Mouse (Mus musculus): ENCODE measurements around the gene Rab5b. TPM values are rescaled to one million over a fixed set of nuclear protein-coding genes. Genes with fewer than 3 reads are reported as not detected.
A peak's percentile ranks its signal among the peaks of the same experiment; 100 is the strongest.
"Not testable (repeated sequence)": the region's sequence is repeated elsewhere in the genome, so short reads cannot be mapped to it uniquely, and the experiment has no call there.

Gene Rab5b
- total and polyA plus RNA-seq, 3 experiments = 68.9 to 80.0 (median 72.8) TPM

DNA sequence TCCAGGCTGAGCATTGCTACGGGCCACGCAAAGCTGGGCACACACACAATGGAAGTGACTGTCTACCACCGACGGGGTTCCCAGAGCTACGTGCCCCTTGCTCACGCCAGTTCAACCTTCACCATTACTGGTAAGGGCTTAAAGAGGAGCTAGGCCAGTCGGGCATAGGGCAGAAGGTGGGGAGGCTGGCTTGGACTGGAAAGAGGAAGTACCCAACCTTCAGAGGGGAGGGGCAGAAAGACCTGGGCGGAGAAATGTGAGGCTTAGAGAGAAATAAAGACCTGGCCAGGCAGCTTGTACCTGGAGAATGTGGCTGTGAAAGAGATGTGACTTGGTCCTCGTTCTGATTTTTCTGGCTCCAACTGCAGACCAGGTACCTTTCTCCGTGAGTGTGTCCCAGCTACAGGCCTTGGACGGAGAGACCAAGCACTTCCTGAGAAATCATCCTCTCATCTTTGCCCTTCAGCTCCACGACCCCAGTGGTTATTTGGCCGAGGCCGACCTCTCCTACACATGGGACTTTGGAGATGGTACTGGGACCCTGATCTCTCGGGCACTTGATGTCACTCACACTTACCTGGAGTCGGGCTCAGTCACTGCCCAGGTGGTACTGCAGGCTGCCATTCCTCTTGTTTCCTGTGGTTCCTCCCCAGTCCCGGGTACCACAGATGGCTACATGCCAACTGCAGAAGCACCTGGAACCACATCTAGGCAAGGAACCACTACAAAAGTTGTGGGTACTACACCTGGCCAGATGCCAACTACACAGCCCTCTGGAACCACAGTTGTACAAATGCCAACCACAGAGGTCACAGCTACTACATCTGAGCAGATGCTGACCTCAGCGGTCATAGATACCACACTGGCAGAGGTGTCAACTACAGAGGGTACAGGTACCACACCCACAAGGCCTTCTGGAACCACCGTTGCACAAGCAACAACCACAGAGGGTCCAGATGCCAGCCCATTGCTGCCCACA is 19.8 kb upstream of the Rab5b start:
- intact Hi-C loops (cut with DNase I) = no loop called here
- no peaks in the 10 kb centered on the region for H3K4me1 ChIP-seq (ENCODE audit: control insufficient read depth, insufficient read depth, low read length)
- peak in 1 of 2 experiments; percentile 13 for DNase-seq
- WGBS = 80% methylated on average over 19 of the region's 19 CpGs
- no peak overlapping the region for H3K9ac ChIP-seq (ENCODE audit: low read depth, low read length)
- no peaks in the 10 kb centered on the region for H3K36me3 ChIP-seq (ENCODE audit: control insufficient read depth, insufficient read depth, low read length)
- no peaks in the 10 kb centered on the region for H3K27me3 ChIP-seq (ENCODE audit: control insufficient read depth, insufficient read depth, low read length)
- no peaks in the 10 kb centered on the region for H3K79me2 ChIP-seq (replicated peaks; ENCODE audit: control insufficient read depth, insufficient read depth, low read length)
- no peak overlapping the region for H3K4me3 ChIP-seq
- no peak overlapping the region for H3K27ac ChIP-seq
- TF ChIP-seq CTCF (IDR thresholded peaks at IDR 0.05) = no peak
- no peak for TF ChIP-seq EP300 (IDR thresholded peaks at IDR 0.05; ENCODE audit: insufficient read depth, low read depth, low read length)
- no peak for TF ChIP-seq POLR2A (IDR thresholded peaks at IDR 0.05; ENCODE audit: insufficient read depth, low read depth, low read length)

DNA sequence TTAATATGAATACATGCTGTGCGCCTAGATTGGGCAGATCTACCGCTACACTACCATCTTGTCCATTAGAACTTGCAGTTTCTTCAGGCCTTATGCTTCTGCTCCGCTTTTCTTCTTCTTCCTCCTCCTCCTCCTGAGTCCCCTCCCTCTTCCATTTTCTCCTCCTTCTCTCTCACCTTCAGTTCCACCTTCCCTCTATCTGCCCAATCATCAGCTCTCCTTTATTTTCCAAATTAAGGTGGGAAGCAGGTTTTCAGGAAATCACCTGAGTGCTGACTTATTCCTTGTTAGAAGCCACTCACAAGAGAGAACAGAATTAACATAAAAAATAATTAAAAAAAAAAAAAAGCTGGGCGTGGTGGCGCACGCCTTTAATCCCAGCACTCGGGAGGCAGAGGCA is 15.3 kb upstream of the Rab5b start:
- H3K9ac ChIP-seq (ENCODE audit: low read depth, low read length); H3K79me2 ChIP-seq (replicated peaks; ENCODE audit: control insufficient read depth, insufficient read depth, low read length); H3K36me3 ChIP-seq (ENCODE audit: control insufficient read depth, insufficient read depth, low read length); H3K27ac ChIP-seq; H3K4me1 ChIP-seq (ENCODE audit: control insufficient read depth, insufficient read depth, low read length); H3K4me3 ChIP-seq; DNase-seq; H3K27me3 ChIP-seq (ENCODE audit: control insufficient read depth, insufficient read depth, low read length); intact Hi-C loops (cut with DNase I): not testable (repeated sequence)
- WGBS = 93% methylated on average over 7 of the region's 7 CpGs

DNA sequence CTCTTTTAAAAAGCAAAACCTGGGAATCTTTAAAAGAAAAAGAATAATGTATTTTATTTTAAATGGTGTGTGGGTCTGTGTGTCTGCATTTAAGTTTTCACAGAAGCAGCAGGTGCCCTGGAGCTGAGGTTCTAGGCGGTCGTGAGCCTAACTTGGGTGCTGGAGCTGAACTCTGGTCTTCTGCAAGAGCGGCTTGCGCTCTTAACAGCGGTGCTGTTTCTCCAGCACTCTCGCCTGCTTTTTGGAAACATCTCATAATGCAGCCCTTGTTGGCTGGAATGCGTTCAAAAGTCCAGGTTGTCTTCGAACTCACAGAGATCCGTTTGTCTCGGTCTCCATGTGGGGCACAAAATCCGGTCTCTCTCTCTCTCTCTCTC is 9.2 kb upstream of the Rab5b start:
- 8% methylated on average over 11 of the region's 11 CpGs for WGBS
- Histone ChIP-seq H3K79me2 (replicated peaks; ENCODE audit: control insufficient read depth, insufficient read depth, low read length) (no peaks in the 10 kb centered on the region), H3K4me3 (peak overlapping the region; percentile 54), H3K27me3 (ENCODE audit: control insufficient read depth, insufficient read depth, low read length) (no peaks in the 10 kb centered on the region), H3K36me3 (ENCODE audit: control insufficient read depth, insufficient read depth, low read length) (no peaks in the 10 kb centered on the region), H3K27ac (peak overlapping the region; percentile 85), H3K9ac (ENCODE audit: low read depth, low read length) (peak overlapping the region; percentile 60), H3K4me1 (ENCODE audit: control insufficient read depth, insufficient read depth, low read length) (peaks cover 3% of the 10 kb centered on the region)
- intact Hi-C loops (cut with DNase I) = no loop called here
- DNase-seq = peak in 1 of 2 experiments; percentile 39
- TF ChIP-seq POLR2A (IDR thresholded peaks at IDR 0.05; ENCODE audit: insufficient read depth, low read depth, low read length) (no peak), CTCF (IDR thresholded peaks at IDR 0.05) (no peak), EP300 (IDR thresholded peaks at IDR 0.05; ENCODE audit: insufficient read depth, low read depth, low read length) (no peak)

DNA sequence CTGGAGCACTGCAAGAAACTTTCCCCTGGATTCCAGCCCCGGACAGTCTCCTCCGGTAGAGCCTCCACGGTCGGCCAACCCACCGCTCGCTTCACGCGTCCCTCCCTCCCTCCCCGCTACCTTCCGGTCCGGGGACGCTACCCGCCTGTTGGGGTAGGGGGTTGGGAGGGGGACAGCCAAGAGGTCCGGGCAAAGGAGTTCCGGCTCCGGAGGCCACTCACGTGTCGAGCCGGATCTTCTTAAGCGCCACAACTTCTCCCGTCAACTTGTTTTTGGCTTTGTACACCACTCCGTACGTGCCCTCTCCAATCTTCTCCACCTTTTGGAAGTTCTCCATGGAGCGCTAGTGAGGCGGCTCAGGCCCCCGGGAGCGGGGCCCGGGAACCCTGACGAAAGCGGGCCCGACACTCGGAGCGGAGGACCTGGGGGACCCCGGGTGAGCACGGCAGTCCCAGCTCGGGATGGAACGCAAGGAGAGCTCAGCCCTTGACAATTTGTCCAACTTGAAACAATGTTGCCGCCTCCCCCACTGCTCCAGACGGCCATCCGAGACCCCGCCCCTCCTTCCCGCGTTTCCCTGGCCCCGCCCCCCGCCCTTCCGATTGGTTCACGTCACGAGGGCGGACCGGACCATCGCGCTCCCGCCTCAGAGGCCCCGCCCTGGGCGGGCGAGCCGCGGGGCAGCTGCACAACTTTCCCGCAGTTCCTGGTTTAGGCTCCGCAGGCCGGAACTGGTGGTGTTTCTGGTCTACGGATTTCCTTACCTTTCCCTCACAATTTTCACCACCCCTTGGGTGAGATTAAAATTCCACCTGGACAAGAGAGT is 8.6 kb upstream of the Rab5b start, which contains the start of gene Cdk2:
TSS of gene Cdk2 (minus strand) at position 541 of the 826 bp plus-strand sequence.
- H3K36me3 ChIP-seq (ENCODE audit: control insufficient read depth, insufficient read depth, low read length) = no peaks in the 10 kb centered on the region
- H3K4me3 ChIP-seq = peak within 1 kb of the TSS; percentile 54
- peak within 1 kb of the TSS; percentile 74 for H3K9ac ChIP-seq (ENCODE audit: low read depth, low read length)
- intact Hi-C loops (cut with DNase I) = no loop called here
- no peaks in the 10 kb centered on the region for H3K27me3 ChIP-seq (ENCODE audit: control insufficient read depth, insufficient read depth, low read length)
- H3K4me1 ChIP-seq (ENCODE audit: control insufficient read depth, insufficient read depth, low read length) = peaks cover 3% of the 10 kb centered on the region
- H3K27ac ChIP-seq = peak within 1 kb of the TSS; percentile 85
- peak; percentile 94 to 95 for DNase-seq
- no peaks in the 10 kb centered on the region for H3K79me2 ChIP-seq (replicated peaks; ENCODE audit: control insufficient read depth, insufficient read depth, low read length)
- TF ChIP-seq EP300 (IDR thresholded peaks at IDR 0.05; ENCODE audit: insufficient read depth, low read depth, low read length) (0 out of 2 replicates have a peak, but pooled peaks have one; percentile 2), CTCF (IDR thresholded peaks at IDR 0.05) (peak; percentile 19; the same call in 1 of the 2 replicates), POLR2A (IDR thresholded peaks at IDR 0.05; ENCODE audit: insufficient read depth, low read depth, low read length) (peak; percentile 98)
- WGBS = under 1% methylated on average over 62 of the region's 62 CpGs

DNA sequence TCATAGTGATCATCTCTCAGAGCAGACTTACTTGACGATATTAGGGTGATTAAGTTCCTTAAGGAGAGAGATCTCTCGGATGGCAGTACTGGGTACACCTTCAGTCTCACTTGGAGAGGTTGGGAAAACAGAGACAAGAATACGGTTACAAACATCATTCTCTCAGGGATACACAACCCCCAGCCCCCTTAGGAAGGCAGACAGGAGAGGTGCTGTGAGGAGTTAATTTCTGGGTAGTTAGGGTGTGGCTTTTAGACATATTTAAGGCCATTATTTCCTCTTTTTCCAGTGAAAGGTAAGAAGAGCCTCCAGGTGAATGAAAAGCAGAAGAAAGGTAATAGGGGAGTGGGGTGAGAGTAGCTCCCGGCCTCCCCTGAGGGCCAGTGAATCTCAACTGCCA is 7.8 kb upstream of the Rab5b start, which contains the start of gene Pmel:
TSS of gene Pmel (plus strand) at position 301 of the 400 bp plus-strand sequence.
- Histone ChIP-seq H3K27me3 (ENCODE audit: control insufficient read depth, insufficient read depth, low read length) (no peaks in the 10 kb centered on the region), H3K4me1 (ENCODE audit: control insufficient read depth, insufficient read depth, low read length) (peaks cover 3% of the 10 kb centered on the region), H3K27ac (peak within 1 kb of the TSS; percentile 85), H3K9ac (ENCODE audit: low read depth, low read length) (peak within 1 kb of the TSS; percentile 74), H3K79me2 (replicated peaks; ENCODE audit: control insufficient read depth, insufficient read depth, low read length) (no peaks in the 10 kb centered on the region), H3K4me3 (peak within 1 kb of the TSS; percentile 54), H3K36me3 (ENCODE audit: control insufficient read depth, insufficient read depth, low read length) (no peaks in the 10 kb centered on the region)
- TF ChIP-seq CTCF (IDR thresholded peaks at IDR 0.05) = no peak
- TF ChIP-seq EP300 (IDR thresholded peaks at IDR 0.05; ENCODE audit: insufficient read depth, low read depth, low read length) = no peak
- TF ChIP-seq POLR2A (IDR thresholded peaks at IDR 0.05; ENCODE audit: insufficient read depth, low read depth, low read length) = no peak
- intact Hi-C loops (cut with DNase I) = no loop called here
- 32% methylated on average over 4 of the region's 4 CpGs for WGBS
- DNase-seq = no peak

Measured in heart, adult 2 months (tissue).